Mouse (Mus musculus): ENCODE results near the gene Slc24a3. TPM values are rescaled to one million over a fixed set of nuclear protein-coding genes. Genes with fewer than 3 reads are reported as not detected.

The Slc24a3 gene
- polyA plus RNA-seq, 1 experiment from 2014 or later, result 21.5 TPM

GRCm38 (mm10) chr2:145420967-145421888, 253.7 kb downstream of the Slc24a3 start:
- peak; percentile 62; the same call in 1 of the 2 replicates for ATAC-seq (ENCODE audit: low FRiP score)
- WGBS, result 68% methylated on average over 5 of the region's 5 CpGs
- H3K27ac ChIP-seq, result no peak overlapping the region

GRCm38 (mm10) chr2:145421889-145422212, 254.3 kb downstream of the Slc24a3 start:
- H3K9ac ChIP-seq, result no peak overlapping the region
- H3K27ac ChIP-seq, result no peak overlapping the region
- no peaks in the 10 kb centered on the region for H3K9me3 ChIP-seq (ENCODE audit: control insufficient read depth, low read length)
- H3K27me3 ChIP-seq (ENCODE audit: control insufficient read depth, insufficient read depth, low read length), result no peaks in the 10 kb centered on the region
- WGBS, result 47% methylated on average over 3 of the region's 3 CpGs
- DNase-seq (ENCODE audit: low spot score) (no peak), ATAC-seq (ENCODE audit: low FRiP score) (0 out of 2 replicates have a peak, but pooled peaks have one; percentile 31)
- no peak overlapping the region for H3K4me2 ChIP-seq (replicated peaks)
- no peak overlapping the region for H3K4me3 ChIP-seq (replicated peaks; ENCODE audit: low read length)
- peaks cover 11% of the 10 kb centered on the region; the same call in 1 of the 2 replicates for H3K4me1 ChIP-seq (replicated peaks; ENCODE audit: control insufficient read depth, insufficient read depth, low read length)
- H3K36me3 ChIP-seq (replicated peaks; ENCODE audit: control insufficient read depth, insufficient read depth), result no peaks in the 10 kb centered on the region

More at GRCm38 (mm10) chr2:145420967-145421888, 253.7 kb downstream of the Slc24a3 start:
- H3K4me3 ChIP-seq (replicated peaks; ENCODE audit: low read length), result no peak overlapping the region
- H3K4me2 ChIP-seq (replicated peaks), result no peak overlapping the region
- no peaks in the 10 kb centered on the region for H3K36me3 ChIP-seq (replicated peaks; ENCODE audit: control insufficient read depth, insufficient read depth)
- DNase-seq (ENCODE audit: low spot score), result no peak
- H3K9ac ChIP-seq, result no peak overlapping the region
- H3K27me3 ChIP-seq (ENCODE audit: control insufficient read depth, insufficient read depth, low read length), result no peaks in the 10 kb centered on the region
- no peaks in the 10 kb centered on the region for H3K9me3 ChIP-seq (ENCODE audit: control insufficient read depth, low read length)
- H3K4me1 ChIP-seq (replicated peaks; ENCODE audit: control insufficient read depth, insufficient read depth, low read length), result peaks cover 11% of the 10 kb centered on the region; the same call in 1 of the 2 replicates

GRCm38 (mm10) chr2:145429982-145430381, 262.4 kb downstream of the Slc24a3 start:
- no peak overlapping the region for H3K9ac ChIP-seq
- H3K9me3 ChIP-seq (ENCODE audit: control insufficient read depth, low read length), result no peaks in the 10 kb centered on the region

GRCm38 (mm10) chr2:145434068-145434467, 266.5 kb downstream of the Slc24a3 start:
- H3K4me1 ChIP-seq (replicated peaks; ENCODE audit: control insufficient read depth, insufficient read depth, low read length), result no peaks in the 10 kb centered on the region
- DNase-seq (ENCODE audit: low spot score), result no peak
- no peaks in the 10 kb centered on the region for H3K36me3 ChIP-seq (replicated peaks; ENCODE audit: control insufficient read depth, insufficient read depth)
- H3K9me3 ChIP-seq (ENCODE audit: control insufficient read depth, low read length), result no peaks in the 10 kb centered on the region
- H3K4me3 ChIP-seq (replicated peaks; ENCODE audit: low read length), result no peak overlapping the region
- no peak overlapping the region for H3K27ac ChIP-seq
- H3K27me3 ChIP-seq (ENCODE audit: control insufficient read depth, insufficient read depth, low read length), result no peaks in the 10 kb centered on the region
- H3K9ac ChIP-seq, result no peak overlapping the region
- H3K4me2 ChIP-seq (replicated peaks), result no peak overlapping the region
- no peak for ATAC-seq (ENCODE audit: low FRiP score)
- WGBS, result 96% methylated on average over 1 of the region's 1 CpGs

More at GRCm38 (mm10) chr2:145429982-145430381, 262.4 kb downstream of the Slc24a3 start:
- H3K4me1 ChIP-seq (replicated peaks; ENCODE audit: control insufficient read depth, insufficient read depth, low read length), result no peaks in the 10 kb centered on the region
- no peaks in the 10 kb centered on the region for H3K36me3 ChIP-seq (replicated peaks; ENCODE audit: control insufficient read depth, insufficient read depth)
- ATAC-seq (ENCODE audit: low FRiP score) (no peak), DNase-seq (ENCODE audit: low spot score) (no peak)
- WGBS, result 90% methylated on average over 5 of the region's 5 CpGs
- no peaks in the 10 kb centered on the region for H3K27me3 ChIP-seq (ENCODE audit: control insufficient read depth, insufficient read depth, low read length)
- no peak overlapping the region for H3K4me3 ChIP-seq (replicated peaks; ENCODE audit: low read length)
- H3K27ac ChIP-seq, result no peak overlapping the region
- H3K4me2 ChIP-seq (replicated peaks), result no peak overlapping the region

- ATAC-seq (ENCODE audit: low FRiP score), result no peak
- H3K36me3 ChIP-seq (replicated peaks; ENCODE audit: control insufficient read depth, insufficient read depth), result no peaks in the 10 kb centered on the region
Observed at GRCm38 (mm10) chr2:145438336-145438735, 270.8 kb downstream of the Slc24a3 start.

GRCm38 (mm10) chr2:145439755-145440154, 272.2 kb downstream of the Slc24a3 start:
- WGBS, result 94% methylated on average over 1 of the region's 1 CpGs
- ATAC-seq (ENCODE audit: low FRiP score), result no peak

More at GRCm38 (mm10) chr2:145438336-145438735, 270.8 kb downstream of the Slc24a3 start:
- no peak overlapping the region for H3K4me2 ChIP-seq (replicated peaks)
- H3K9ac ChIP-seq, result no peak overlapping the region
- WGBS, result 36% methylated on average over 5 of the region's 5 CpGs
- DNase-seq (ENCODE audit: low spot score), result no peak
- H3K4me1 ChIP-seq (replicated peaks; ENCODE audit: control insufficient read depth, insufficient read depth, low read length), result no peaks in the 10 kb centered on the region
- no peaks in the 10 kb centered on the region for H3K9me3 ChIP-seq (ENCODE audit: control insufficient read depth, low read length)
- no peak overlapping the region for H3K4me3 ChIP-seq (replicated peaks; ENCODE audit: low read length)
- H3K27me3 ChIP-seq (ENCODE audit: control insufficient read depth, insufficient read depth, low read length), result no peaks in the 10 kb centered on the region
- H3K27ac ChIP-seq, result no peak overlapping the region

GRCm38 (mm10) chr2:145457106-145457747, 289.7 kb downstream of the Slc24a3 start:
- no peaks in the 10 kb centered on the region for H3K36me3 ChIP-seq (replicated peaks; ENCODE audit: control insufficient read depth, insufficient read depth)
- no peak for ATAC-seq (ENCODE audit: low FRiP score)

More at GRCm38 (mm10) chr2:145439755-145440154, 272.2 kb downstream of the Slc24a3 start:
- H3K27me3 ChIP-seq (ENCODE audit: control insufficient read depth, insufficient read depth, low read length), result no peaks in the 10 kb centered on the region
- no peaks in the 10 kb centered on the region for H3K4me1 ChIP-seq (replicated peaks; ENCODE audit: control insufficient read depth, insufficient read depth, low read length)
- H3K4me2 ChIP-seq (replicated peaks), result no peak overlapping the region
- H3K4me3 ChIP-seq (replicated peaks; ENCODE audit: low read length), result no peak overlapping the region
- no peak for DNase-seq (ENCODE audit: low spot score)
- H3K27ac ChIP-seq, result no peak overlapping the region
- H3K36me3 ChIP-seq (replicated peaks; ENCODE audit: control insufficient read depth, insufficient read depth), result no peaks in the 10 kb centered on the region
- H3K9me3 ChIP-seq (ENCODE audit: control insufficient read depth, low read length), result no peaks in the 10 kb centered on the region
- H3K9ac ChIP-seq, result no peak overlapping the region

GRCm38 (mm10) chr2:145460854-145461423, 293.4 kb downstream of the Slc24a3 start:
- Histone ChIP-seq H3K4me3 (replicated peaks; ENCODE audit: low read length) (no peak overlapping the region), H3K9me3 (ENCODE audit: control insufficient read depth, low read length) (no peaks in the 10 kb centered on the region), H3K4me2 (replicated peaks) (no peak overlapping the region), H3K36me3 (replicated peaks; ENCODE audit: control insufficient read depth, insufficient read depth) (no peaks in the 10 kb centered on the region), H3K27ac (no peak overlapping the region), H3K4me1 (replicated peaks; ENCODE audit: control insufficient read depth, insufficient read depth, low read length) (no peaks in the 10 kb centered on the region), H3K27me3 (ENCODE audit: control insufficient read depth, insufficient read depth, low read length) (no peaks in the 10 kb centered on the region), H3K9ac (no peak overlapping the region)
- 42% methylated on average over 3 of the region's 3 CpGs for whole genome bisulfite sequencing
- ATAC-seq (ENCODE audit: low FRiP score) (peak; percentile 51), DNase-seq (ENCODE audit: low spot score) (peak; percentile 32)

More at GRCm38 (mm10) chr2:145457106-145457747, 289.7 kb downstream of the Slc24a3 start:
- no peaks in the 10 kb centered on the region for H3K27me3 ChIP-seq (ENCODE audit: control insufficient read depth, insufficient read depth, low read length)
- no peaks in the 10 kb centered on the region for H3K9me3 ChIP-seq (ENCODE audit: control insufficient read depth, low read length)
- 49% methylated on average over 8 of the region's 8 CpGs for WGBS
- no peak overlapping the region for H3K4me2 ChIP-seq (replicated peaks)
- DNase-seq (ENCODE audit: low spot score), result no peak
- H3K4me3 ChIP-seq (replicated peaks; ENCODE audit: low read length), result no peak overlapping the region
- H3K4me1 ChIP-seq (replicated peaks; ENCODE audit: control insufficient read depth, insufficient read depth, low read length), result no peaks in the 10 kb centered on the region
- H3K27ac ChIP-seq, result no peak overlapping the region
- H3K9ac ChIP-seq, result no peak overlapping the region

GRCm38 (mm10) chr2:145462253-145462652, 294.7 kb downstream of the Slc24a3 start:
- Histone ChIP-seq H3K4me1 (replicated peaks; ENCODE audit: control insufficient read depth, insufficient read depth, low read length) (no peaks in the 10 kb centered on the region), H3K4me2 (replicated peaks) (no peak overlapping the region), H3K9me3 (ENCODE audit: control insufficient read depth, low read length) (no peaks in the 10 kb centered on the region), H3K36me3 (replicated peaks; ENCODE audit: control insufficient read depth, insufficient read depth) (no peaks in the 10 kb centered on the region), H3K9ac (no peak overlapping the region), H3K4me3 (replicated peaks; ENCODE audit: low read length) (no peak overlapping the region), H3K27me3 (ENCODE audit: control insufficient read depth, insufficient read depth, low read length) (no peaks in the 10 kb centered on the region), H3K27ac (no peak overlapping the region)
- WGBS, result 91% methylated on average over 2 of the region's 2 CpGs
- DNase-seq (ENCODE audit: low spot score), result no peak
- ATAC-seq (ENCODE audit: low FRiP score), result no peak
